Comparison of ENCODE assay signal across 11 mouse cellular contexts in the genomic region with DNA sequence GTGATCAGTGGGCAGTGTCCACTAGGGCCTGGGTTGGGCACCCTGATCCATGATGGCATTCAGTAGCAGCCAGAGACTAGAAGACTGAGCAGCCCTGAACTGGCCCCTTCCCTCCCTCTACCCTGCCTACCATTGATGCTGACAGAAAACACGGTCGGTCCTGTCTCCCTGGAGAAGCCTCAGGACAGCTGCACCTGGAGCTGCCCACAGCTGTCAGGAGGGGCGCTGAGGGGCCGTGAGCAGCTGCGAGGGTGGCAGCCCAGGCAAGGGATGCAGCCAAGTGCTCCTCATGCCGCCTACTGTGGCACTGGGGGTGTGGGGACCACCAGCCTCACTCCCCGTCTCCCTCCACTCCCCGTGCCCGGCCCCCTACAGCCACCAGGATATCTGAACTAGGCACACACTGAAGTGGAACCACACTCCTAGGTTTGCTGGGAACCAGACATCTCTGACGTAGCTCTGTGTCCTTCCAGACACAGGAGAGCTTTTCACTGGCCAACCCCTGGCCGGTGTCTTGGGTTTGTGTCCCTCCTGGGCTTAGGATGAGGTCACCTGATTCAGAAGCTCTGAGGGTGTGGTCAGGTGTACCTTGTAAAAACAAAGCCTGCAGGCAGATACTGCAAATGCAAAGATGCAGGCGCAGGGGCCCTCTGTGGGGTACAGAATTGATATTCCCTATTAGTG.
A peak's percentile ranks its signal among the peaks of the same experiment; 100 is the strongest.
DNase-seq lines count a peak whose midpoint lies in the region; ATAC-seq and TF ChIP-seq lines count a peak whose summit lies in the region.
"Had no signal": no experiment of that assay in that cellular context is flagged by ENCODE, and none has a peak within 500 bp of the region (broad histone marks: within the 10 kb centered on the region; RNA-seq: fewer than 3 reads in every experiment).

No protein-coding gene starts in this region.

- 58% methylated on average over 12 of the region's 12 CpGs for WGBS in kidney, embryonic 14.5 days
- 87% methylated on average over 12 of the region's 12 CpGs for WGBS in thymus, adult 2 months
- 41% methylated on average over 12 of the region's 12 CpGs for WGBS in limb, embryonic 13.5 days

- TF ChIP-seq POLR2A in thymus, adult 2 months (IDR thresholded peaks at IDR 0.05; ENCODE audit: control insufficient read depth, extremely low read depth, insufficient read depth, low read length, poor library complexity) = no peak

- no peak overlapping the region for H3K4me3 ChIP-seq in kidney, embryonic 14.5 days (ENCODE audit: low read length)
- no peak overlapping the region for H3K4me3 ChIP-seq in thymus, adult 2 months (ENCODE audit: control insufficient read depth, insufficient read depth, low read length)
- no peak overlapping the region for H3K4me3 ChIP-seq in limb, embryonic 13.5 days

- H3K36me3 ChIP-seq in kidney, embryonic 14.5 days (ENCODE audit: control insufficient read depth, insufficient read depth, low read length) = peaks cover 5% of the 10 kb centered on the region; the same call in 1 of the 2 replicates
- no peaks in the 10 kb centered on the region for H3K36me3 ChIP-seq in thymus, adult 2 months (ENCODE audit: control insufficient read depth, insufficient read depth, low read length)
- H3K36me3 ChIP-seq in limb, embryonic 13.5 days = peaks cover 43% of the 10 kb centered on the region

- no peaks in the 10 kb centered on the region for H3K9me3 ChIP-seq in kidney, embryonic 14.5 days (ENCODE audit: control insufficient read depth, low read length)
- no peaks in the 10 kb centered on the region for H3K9me3 ChIP-seq in limb, embryonic 13.5 days

- TF ChIP-seq CTCF in thymus, adult 2 months (IDR thresholded peaks at IDR 0.05; ENCODE audit: borderline replicate concordance, control insufficient read depth, extremely low read depth, insufficient read depth, low read length, poor library complexity) = no peak

- no peak for DNase-seq in kidney, adult 8-10 months
- DNase-seq in thymus, postnatal 14 days = peak; percentile 21
- no peak for DNase-seq in thymus, adult 2 months
- DNase-seq in heart, postnatal 10 days = no peak
- DNase-seq: adrenal gland, postnatal 10 days; lung, postnatal 14 days had no signal

- no peak overlapping the region for H3K27ac ChIP-seq in kidney, embryonic 14.5 days (ENCODE audit: low read depth, low read length)
- no peak overlapping the region; the same call in 1 of the 2 replicates for H3K27ac ChIP-seq in thymus, adult 2 months (ENCODE audit: control insufficient read depth, insufficient read depth, low read length)
- peak overlapping the region; percentile 77 for H3K27ac ChIP-seq in limb, embryonic 13.5 days

- no peaks in the 10 kb centered on the region for H3K27me3 ChIP-seq in kidney, embryonic 14.5 days (ENCODE audit: control insufficient read depth, insufficient read depth, low read length)
- H3K27me3 ChIP-seq in thymus, adult 2 months (ENCODE audit: control insufficient read depth, insufficient read depth, low read length) = no peaks in the 10 kb centered on the region
- H3K27me3 ChIP-seq in limb, embryonic 13.5 days = no peaks in the 10 kb centered on the region

- ATAC-seq in kidney, embryonic 14.5 days (ENCODE audit: low FRiP score, low TSS enrichment) = peak; percentile 57; the same call in 1 of the 2 replicates
- peak; percentile 57; the same call in 1 of the 2 replicates for ATAC-seq in limb, embryonic 13.5 days (ENCODE audit: low FRiP score, low read depth)
- ATAC-seq in megakaryocyte-erythroid progenitor cell, adult 5-6 weeks (replicated peaks; ENCODE audit: low FRiP score, low TSS enrichment, poor library complexity, severe bottlenecking) = no peak
- ATAC-seq in erythroid progenitor cell, adult 5-6 weeks (replicated peaks; ENCODE audit: low FRiP score, poor library complexity, severe bottlenecking) = no peak
- ATAC-seq: inflammation-experienced regulatory T-cells, adult 6 months had no signal

- peaks cover 4% of the 10 kb centered on the region; the same call in 1 of the 2 replicates for H3K4me1 ChIP-seq in kidney, embryonic 14.5 days (ENCODE audit: control insufficient read depth, insufficient read depth, low read length)
- H3K4me1 ChIP-seq in thymus, adult 2 months (replicated peaks; ENCODE audit: control insufficient read depth, insufficient read depth, low read length) = no peaks in the 10 kb centered on the region; the same call in 1 of the 2 replicates
- H3K4me1 ChIP-seq in limb, embryonic 13.5 days = peaks cover 16% of the 10 kb centered on the region

- no peak overlapping the region for H3K9ac ChIP-seq in kidney, embryonic 14.5 days (ENCODE audit: low read depth, low read length)
- H3K9ac ChIP-seq in limb, embryonic 13.5 days = peak overlapping the region; percentile 4; the same call in 1 of the 2 replicates

- H3K4me2 ChIP-seq in kidney, embryonic 14.5 days (replicated peaks; ENCODE audit: low read depth, low read length) = no peak overlapping the region
- H3K4me2 ChIP-seq in limb, embryonic 13.5 days (replicated peaks) = no peak overlapping the region

- intact Hi-C loops in heart, postnatal 10 days (cut with DNase I) = no loop called here

Comparison
In these comparisons a context has a peak if more than half of its experiments do, and no peak if none do; other contexts are left out.
1. ATAC-seq: peak in kidney, embryonic 14.5 days (single experiment) and limb, embryonic 13.5 days (single experiment); none in megakaryocyte-erythroid progenitor cell, adult 5-6 weeks (single experiment) and erythroid progenitor cell, adult 5-6 weeks (single experiment).